Mouse (Mus musculus) heart, adult 8-10 months (tissue): ENCODE measurements at regions not wholly inside any gene's neighbourhood (a gene's known extent, or its start where the extent isn't known, plus 50 kb on each side); places are given as distances from the start of the nearest gene placed in this dataset.

ENCODE experiments used
- DNase-seq: peaks from one replicate; pipeline ENCODE4 v3.0.0; 2022; ENCODE audit warnings: low spot score

DNA sequence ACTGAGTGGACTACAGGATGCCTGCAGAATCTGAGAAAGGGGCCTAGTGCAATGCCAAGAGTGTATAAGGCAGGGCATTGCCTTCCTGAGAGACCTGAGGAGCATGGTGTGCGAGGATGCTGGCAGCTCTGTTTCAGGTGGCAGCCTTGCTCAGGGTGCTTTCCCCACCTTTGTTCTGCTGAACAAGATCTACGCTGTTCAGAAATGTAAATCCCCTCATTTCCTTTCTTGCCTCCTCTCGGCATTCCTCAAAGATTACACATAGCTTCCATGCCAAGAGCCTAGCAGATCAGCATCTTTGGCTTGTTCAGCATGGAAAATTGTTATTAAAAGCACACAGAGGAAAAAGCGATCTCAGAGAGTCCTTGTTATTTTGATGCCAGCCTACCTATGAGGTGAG, 128.6 kb upstream of the Flrt2 start:
- no peak for DNase-seq

- DNase-seq: peak; percentile 3
These were observed 115.3 kb upstream of the Flrt2 start for GRCm38 (mm10) chr12:95576772-95577171.

- DNase-seq: no peak
These were observed 103.0 kb upstream of the Flrt2 start for GRCm38 (mm10) chr12:95589011-95589410.

- no peak for DNase-seq
These were observed 72.7 kb upstream of the Flrt2 start for GRCm38 (mm10) chr12:95619281-95619680.

DNA sequence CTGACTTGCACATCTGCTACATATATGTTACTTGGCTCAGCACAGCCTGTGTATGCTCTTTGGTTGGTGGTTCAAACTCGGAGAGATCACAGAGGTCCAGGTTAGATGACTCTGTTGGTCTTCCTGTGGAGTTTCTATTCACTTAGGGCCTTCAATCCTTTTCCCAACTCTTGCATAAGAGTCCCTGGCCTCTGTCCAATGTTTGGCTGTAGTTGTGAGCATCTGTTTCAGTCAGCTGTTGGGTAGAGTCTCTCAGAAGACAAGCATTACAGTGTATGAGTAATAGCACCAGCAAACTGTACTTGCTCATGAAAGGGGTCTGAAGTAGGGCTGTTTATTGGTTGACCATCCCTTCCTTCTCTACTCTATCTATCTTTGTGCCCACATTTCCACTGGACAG, 61.0 kb upstream of the Flrt2 start:
- DNase-seq: peak; percentile 70

DNA sequence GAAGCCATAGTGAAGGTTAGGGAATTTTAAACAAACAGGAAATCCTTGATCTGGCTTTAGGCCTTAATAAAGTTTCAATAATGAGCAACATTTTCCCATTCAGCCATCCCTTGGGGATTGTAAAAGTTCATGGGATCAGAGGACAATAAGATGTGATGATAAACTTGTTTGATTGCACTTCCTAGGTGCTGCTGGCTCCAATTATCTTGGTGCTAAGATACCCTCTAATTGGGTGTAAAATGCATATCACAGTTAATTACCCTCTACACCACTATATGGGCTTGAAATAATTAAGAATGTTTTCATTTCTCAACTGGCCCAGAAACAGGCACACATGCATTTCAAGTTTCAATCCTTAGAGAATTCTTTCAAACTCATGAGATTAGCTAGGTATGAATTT, 55.4 kb upstream of the Flrt2 start:
- no peak for DNase-seq

GRCm38 (mm10) chr12:95639892-95640291, 52.1 kb upstream of the Flrt2 start:
- DNase-seq: no peak

DNA sequence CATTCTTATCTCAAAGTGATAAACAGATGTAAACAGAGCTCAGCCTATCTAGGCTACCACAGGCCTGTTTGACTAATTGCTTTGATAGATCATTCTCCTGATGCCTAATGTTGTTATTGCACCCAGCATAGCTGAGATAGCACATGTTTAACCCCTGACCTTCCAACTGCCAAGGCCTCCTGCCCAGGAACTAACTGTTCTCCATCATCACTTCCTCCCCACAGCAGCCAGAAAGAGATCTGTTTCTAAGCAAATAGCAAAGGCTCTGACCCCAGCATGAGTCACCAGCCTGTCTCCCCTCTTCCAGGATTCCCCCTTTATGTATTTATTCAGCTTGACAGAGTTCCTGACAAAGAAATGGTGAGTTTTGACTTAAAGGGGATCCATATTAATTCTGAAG, 50.4 kb upstream of the Flrt2 start:
- DNase-seq: no peak
